Mouse (Mus musculus): Measurements from ENCODE around the gene Gm38393. TPM values are rescaled to one million over a fixed set of nuclear protein-coding genes. Genes with fewer than 3 reads are reported as not detected.

Gm38393 gene
- polyA plus RNA-seq, 1 experiment from 2014 or later, result 0.19 TPM

Other genes starting within 250 kb of the Gm38393 start
- gene Snurf, start within 50 bp of the Gm38393 start, polyA plus RNA-seq (2016; fragmentation: Nextera tagmentation; extraction: Ambion mirVana), result 41.2 and 46.1 TPM in 2 replicates
- gene Snrpn, start 135.2 kb upstream of the Gm38393 start, polyA plus RNA-seq (2016; fragmentation: Nextera tagmentation; extraction: Ambion mirVana), result 58.6 and 60.7 TPM in 2 replicates